9 mouse cellular contexts compared by ENCODE assay signal in genomic region chr8:70912955-70913354, GRCm38 (mm10). TPM values are rescaled to one million over a fixed set of nuclear protein-coding genes. Genes with fewer than 3 reads are reported as not detected.
"Had no signal": no experiment of that assay in that cellular context is flagged by ENCODE, and none has a peak within 500 bp of the region (broad histone marks: within the 10 kb centered on the region; RNA-seq: fewer than 3 reads in every experiment).

No protein-coding gene starts in this region.

- DNase-seq: liver; liver, embryonic 13.5 days; liver, postnatal 0 days; lung, postnatal 14 days; right cerebral cortex, postnatal 4 days; spleen, adult 18-20 months; thymus, postnatal 36 days had no signal

- ATAC-seq: liver, postnatal 0 days had no signal

RNA-seq across cellular contexts. Expression of gene Slc5a5, which starts 20.4 kb away (rescaled TPM):
- total RNA-seq: monocyte, adult 5-6 weeks; neutrophil, adult 5-6 weeks had no signal

RNA-seq across cellular contexts. Expression of gene Kcnn1, which starts 49.9 kb away (rescaled TPM):
- total RNA-seq: monocyte, adult 5-6 weeks; neutrophil, adult 5-6 weeks had no signal
